Mouse (Mus musculus) brain, embryonic 14.5 days (tissue): Measurements from ENCODE around the gene Ugt1a7c.
"Not testable (repeated sequence)": the region's sequence is repeated elsewhere in the genome, so short reads cannot be mapped to it uniquely, and the experiment has no call there.

ENCODE experiments used
- CTCF ChIP-seq: fragments of 200-500 bp; IDR thresholded peaks from 2 replicates; pipeline ENCODE4 v1.5.1; 2012; ENCODE audit warnings: inconsistent platforms, mild to moderate bottlenecking, moderate library complexity, borderline replicate concordance; ENCODE audit not compliant: insufficient read depth, insufficient read length; ENCODE audit errors: extremely low read depth
- POLR2A ChIP-seq: fragments of 200-500 bp; IDR thresholded peaks from 2 replicates; pipeline ENCODE4 v1.6.1; 2012; ENCODE audit warnings: mild to moderate bottlenecking, inconsistent platforms, borderline replicate concordance; ENCODE audit not compliant: poor library complexity, insufficient read depth, insufficient read length, severe bottlenecking; ENCODE audit errors: extremely low read depth

- TF ChIP-seq POLR2A, CTCF: not testable (repeated sequence)
Observed at GRCm38 (mm10) chr1:88109027-88109557, 14.2 kb downstream of the Ugt1a7c start.
